Mouse (Mus musculus): ENCODE results near the gene Lmtk3. TPM values are rescaled to one million over a fixed set of nuclear protein-coding genes. Genes with fewer than 3 reads are reported as not detected.
A peak's percentile ranks its signal among the peaks of the same experiment; 100 is the strongest.

The Lmtk3 gene
- polyA plus RNA-seq, 2 experiments, result 0.18 TPM; not detected in 1

GRCm38 (mm10) chr7:45801348-45801747 lies 17.8 kb downstream of the Lmtk3 start:
- H3K4me3 ChIP-seq (ENCODE audit: insufficient read depth in 1 of 2, low read depth in 2 of 2, low read length in 2 of 2), result peak overlapping the region; percentile 4 to 7; a peak in 3 of 4 replicates
- H3K9me3 ChIP-seq (ENCODE audit: control insufficient read depth, low read length), result no peaks in the 10 kb centered on the region
- peaks cover 26% of the 10 kb centered on the region for H3K27me3 ChIP-seq (ENCODE audit: control insufficient read depth, insufficient read depth, low read length)
- 2% methylated on average over 12 of the region's 12 CpGs for WGBS (ENCODE audit: insufficient replicate concordance)
- DNase-seq (ENCODE audit: low read depth in 3 of 3, low spot score in 3 of 3) (peak; percentile 79 to 81 (median 79)), ATAC-seq (ENCODE audit: insufficient read depth) (peak; percentile 32; the same call in 1 of the 2 replicates)
- peak overlapping the region; percentile 60 for H3K4me2 ChIP-seq (ENCODE audit: low read depth)
- TF ChIP-seq EP300 (IDR thresholded peaks at IDR 0.05; ENCODE audit: low read depth) (no peak), CTCF (IDR thresholded peaks at IDR 0.05; ENCODE audit: low read depth) (peak; percentile 100)
- no peaks in the 10 kb centered on the region for H3K36me3 ChIP-seq (replicated peaks; ENCODE audit: control insufficient read depth, insufficient read depth, low read depth)
- H3K27ac ChIP-seq, result no peak overlapping the region
- H3K9ac ChIP-seq (replicated peaks), result no peak overlapping the region
- peaks cover 16 to 27% of the 10 kb centered on the region in 2 experiments for H3K4me1 ChIP-seq (replicated peaks; ENCODE audit: control insufficient read depth in 2 of 2, insufficient read depth in 2 of 2, low read length in 1 of 2)

DNA sequence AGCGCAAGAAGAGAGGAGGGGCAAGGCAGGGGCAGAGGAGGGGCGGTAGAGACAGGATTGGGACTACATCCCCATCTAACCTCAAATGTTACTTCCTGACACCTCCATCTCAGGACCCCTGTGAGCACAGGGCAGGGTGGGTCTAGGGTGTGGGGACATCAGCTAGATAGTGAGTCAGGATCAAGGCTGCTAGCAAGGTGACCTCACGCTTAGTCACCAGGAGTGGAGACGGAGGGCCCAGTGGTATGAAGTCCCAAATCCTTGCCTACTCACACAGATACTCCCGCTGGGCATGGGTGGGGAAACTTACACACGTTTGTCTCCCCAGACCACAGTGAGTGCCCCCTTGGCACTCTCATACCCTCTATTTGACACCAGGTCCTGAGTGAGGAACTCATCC lies 19.0 kb downstream of the Lmtk3 start:
- peaks cover 22% of the 10 kb centered on the region for H3K27me3 ChIP-seq (ENCODE audit: control insufficient read depth, insufficient read depth, low read length)
- DNase-seq (ENCODE audit: low read depth in 3 of 3, low spot score in 3 of 3) (no peak), ATAC-seq (ENCODE audit: insufficient read depth) (no peak)
- no peak overlapping the region for H3K4me2 ChIP-seq (ENCODE audit: low read depth)
- no peak overlapping the region for H3K9ac ChIP-seq (replicated peaks)
- H3K4me3 ChIP-seq (ENCODE audit: insufficient read depth in 1 of 2, low read depth in 2 of 2, low read length in 2 of 2), result no peak overlapping the region
- no peak overlapping the region for H3K27ac ChIP-seq
- TF ChIP-seq CTCF (IDR thresholded peaks at IDR 0.05; ENCODE audit: low read depth) (no peak), EP300 (IDR thresholded peaks at IDR 0.05; ENCODE audit: low read depth) (no peak)
- H3K4me1 ChIP-seq (replicated peaks; ENCODE audit: control insufficient read depth in 2 of 2, insufficient read depth in 2 of 2, low read length in 1 of 2), result peaks cover 7 to 16% of the 10 kb centered on the region in 2 experiments
- WGBS (ENCODE audit: insufficient replicate concordance), result 65% methylated on average over 6 of the region's 6 CpGs
- H3K36me3 ChIP-seq (replicated peaks; ENCODE audit: control insufficient read depth, insufficient read depth, low read depth), result peaks cover 5% of the 10 kb centered on the region
- no peaks in the 10 kb centered on the region for H3K9me3 ChIP-seq (ENCODE audit: control insufficient read depth, low read length)

- H3K27ac ChIP-seq, result no peak overlapping the region
- H3K9ac ChIP-seq (replicated peaks), result no peak overlapping the region
- peaks cover 0 to 3% of the 10 kb centered on the region in 2 experiments; a peak in 3 of 4 replicates for H3K4me1 ChIP-seq (replicated peaks; ENCODE audit: control insufficient read depth in 2 of 2, insufficient read depth in 2 of 2, low read length in 1 of 2)
- WGBS (ENCODE audit: insufficient replicate concordance), result 64% methylated on average over 5 of the region's 5 CpGs
- no peak overlapping the region for H3K4me2 ChIP-seq (ENCODE audit: low read depth)
- no peaks in the 10 kb centered on the region for H3K27me3 ChIP-seq (ENCODE audit: control insufficient read depth, insufficient read depth, low read length)
- no peak for TF ChIP-seq EP300 (IDR thresholded peaks at IDR 0.05; ENCODE audit: low read depth)
- TF ChIP-seq CTCF (IDR thresholded peaks at IDR 0.05; ENCODE audit: low read depth), result no peak
- no peak overlapping the region for H3K4me3 ChIP-seq (ENCODE audit: insufficient read depth in 1 of 2, low read depth in 2 of 2, low read length in 2 of 2)
- no peak for ATAC-seq (ENCODE audit: insufficient read depth)
- no peaks in the 10 kb centered on the region for H3K9me3 ChIP-seq (ENCODE audit: control insufficient read depth, low read length)
- H3K36me3 ChIP-seq (replicated peaks; ENCODE audit: control insufficient read depth, insufficient read depth, low read depth), result peaks cover 38% of the 10 kb centered on the region
- no peak for DNase-seq (ENCODE audit: low read depth in 3 of 3, low spot score in 3 of 3)
Observed at GRCm38 (mm10) chr7:45805941-45806340, 22.4 kb downstream of the Lmtk3 start.

GRCm38 (mm10) chr7:45808471-45808870 lies 24.9 kb downstream of the Lmtk3 start:
- H3K4me1 ChIP-seq (replicated peaks; ENCODE audit: control insufficient read depth in 2 of 2, insufficient read depth in 2 of 2, low read length in 1 of 2), result 0 out of 4 replicates have a peak, but pooled peaks cover 0 to 4% of the 10 kb centered on the region in 2 experiments
- H3K27ac ChIP-seq, result no peak overlapping the region
- H3K9ac ChIP-seq (replicated peaks), result no peak overlapping the region
- H3K9me3 ChIP-seq (ENCODE audit: control insufficient read depth, low read length), result no peaks in the 10 kb centered on the region
- H3K36me3 ChIP-seq (replicated peaks; ENCODE audit: control insufficient read depth, insufficient read depth, low read depth), result peaks cover 54% of the 10 kb centered on the region
- no peak overlapping the region for H3K4me3 ChIP-seq (ENCODE audit: insufficient read depth in 1 of 2, low read depth in 2 of 2, low read length in 2 of 2)
- DNase-seq (ENCODE audit: low read depth in 3 of 3, low spot score in 3 of 3), result no peak
- no peak for TF ChIP-seq EP300 (IDR thresholded peaks at IDR 0.05; ENCODE audit: low read depth)
- TF ChIP-seq CTCF (IDR thresholded peaks at IDR 0.05; ENCODE audit: low read depth), result no peak
- H3K27me3 ChIP-seq (ENCODE audit: control insufficient read depth, insufficient read depth, low read length), result no peaks in the 10 kb centered on the region
- WGBS (ENCODE audit: insufficient replicate concordance), result 72% methylated on average over 11 of the region's 11 CpGs
- no peak for ATAC-seq (ENCODE audit: insufficient read depth)
- no peak overlapping the region for H3K4me2 ChIP-seq (ENCODE audit: low read depth)

- DNase-seq (ENCODE audit: low read depth in 3 of 3, low spot score in 3 of 3) (no peak), ATAC-seq (ENCODE audit: insufficient read depth) (no peak)
- no peak overlapping the region for H3K9ac ChIP-seq (replicated peaks)
- no peak overlapping the region for H3K4me2 ChIP-seq (ENCODE audit: low read depth)
- H3K27me3 ChIP-seq (ENCODE audit: control insufficient read depth, insufficient read depth, low read length), result no peaks in the 10 kb centered on the region
- WGBS (ENCODE audit: insufficient replicate concordance), result 88% methylated on average over 14 of the region's 14 CpGs
- 0 out of 4 replicates have a peak, but pooled peaks cover 0 to 5% of the 10 kb centered on the region in 2 experiments for H3K4me1 ChIP-seq (replicated peaks; ENCODE audit: control insufficient read depth in 2 of 2, insufficient read depth in 2 of 2, low read length in 1 of 2)
- no peak overlapping the region for H3K27ac ChIP-seq
- H3K9me3 ChIP-seq (ENCODE audit: control insufficient read depth, low read length), result no peaks in the 10 kb centered on the region
- no peak overlapping the region for H3K4me3 ChIP-seq (ENCODE audit: insufficient read depth in 1 of 2, low read depth in 2 of 2, low read length in 2 of 2)
- TF ChIP-seq CTCF (IDR thresholded peaks at IDR 0.05; ENCODE audit: low read depth) (no peak), EP300 (IDR thresholded peaks at IDR 0.05; ENCODE audit: low read depth) (no peak)
- peaks cover 54% of the 10 kb centered on the region for H3K36me3 ChIP-seq (replicated peaks; ENCODE audit: control insufficient read depth, insufficient read depth, low read depth)
Observed at GRCm38 (mm10) chr7:45809276-45810075, 25.9 kb downstream of the Lmtk3 start.
